Mouse (Mus musculus) embryo, embryonic 11 days (tissue): ENCODE data around the gene Stom.
A peak's percentile ranks its signal among the peaks of the same experiment; 100 is the strongest.

Source experiments
- DNase-seq: peaks from one replicate; pipeline ENCODE4 v3.0.0-alpha.2; 2015

The Stom gene

GRCm38 (mm10) chr2:35270531-35270984 is 66.2 kb downstream of the Stom start:
- peak; percentile 79 for DNase-seq

GRCm38 (mm10) chr2:35269716-35270260 is 67.0 kb downstream of the Stom start:
- DNase-seq: no peak

GRCm38 (mm10) chr2:35269136-35269535 is 67.6 kb downstream of the Stom start:
- DNase-seq: no peak

GRCm38 (mm10) chr2:35267876-35268566 is 68.8 kb downstream of the Stom start:
- DNase-seq: no peak

GRCm38 (mm10) chr2:35267156-35267875 is 69.5 kb downstream of the Stom start:
- no peak for DNase-seq

- DNase-seq: no peak
Observed at GRCm38 (mm10) chr2:35266251-35266905, 70.4 kb downstream of the Stom start.

GRCm38 (mm10) chr2:35265775-35266174 is 71.0 kb downstream of the Stom start:
- DNase-seq: no peak

- DNase-seq: peak; percentile 80
Observed at GRCm38 (mm10) chr2:35265296-35265695, 71.5 kb downstream of the Stom start.

- DNase-seq: no peak
Observed at GRCm38 (mm10) chr2:35264095-35264494, 72.7 kb downstream of the Stom start.
